Mouse (Mus musculus) 3134 (cell line): ENCODE measurements around the gene Gdpd5.
"Not testable (repeated sequence)": the region's sequence is repeated elsewhere in the genome, so short reads cannot be mapped to it uniquely, and the experiment has no call there.

Source experiments
- DNase-seq: peaks from one replicate; pipeline ENCODE4 v3.0.0-alpha.2; 2011; ENCODE audit warnings: low spot score; ENCODE audit not compliant: insufficient read length; ENCODE audit errors: extremely low read depth

Gene Gdpd5

DNA sequence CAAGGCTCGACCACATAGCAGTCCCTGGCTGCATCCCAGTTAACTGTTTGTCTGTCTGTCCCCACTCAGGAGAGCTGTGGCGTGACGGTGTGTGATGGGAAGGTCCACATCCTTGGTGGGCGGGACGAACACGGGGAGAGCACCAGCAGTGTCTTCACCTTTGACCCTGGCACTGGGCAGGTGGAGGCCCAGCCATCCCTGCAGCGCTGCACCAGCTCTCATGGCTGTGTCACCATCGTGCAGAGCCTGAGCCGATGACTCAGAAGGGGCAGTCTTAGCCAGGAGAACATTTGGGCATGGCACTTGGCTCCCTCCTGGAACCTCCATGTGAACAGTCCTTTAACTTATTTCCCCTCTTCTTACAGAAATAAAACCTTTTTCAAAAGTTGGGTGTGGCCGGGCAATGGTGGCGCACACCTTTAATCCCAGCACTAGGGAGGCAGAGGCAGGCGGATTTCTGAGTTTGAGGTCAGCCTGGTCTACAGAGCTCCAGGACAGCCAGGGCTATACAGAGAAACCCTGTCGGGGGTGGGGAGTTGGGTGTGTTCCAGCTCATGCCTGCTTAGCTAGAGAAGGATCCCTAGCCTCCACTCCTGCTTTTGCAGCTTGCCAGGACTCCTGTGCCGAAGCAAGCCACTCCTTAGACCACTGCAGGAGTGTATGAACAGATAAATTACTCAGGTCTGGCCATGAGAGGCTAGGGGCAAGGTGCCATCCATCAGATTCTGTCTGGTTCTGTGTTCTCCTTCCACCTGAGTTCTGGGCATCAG is 92.6 kb downstream of the Gdpd5 start:
- peak; percentile 84 for DNase-seq

DNA sequence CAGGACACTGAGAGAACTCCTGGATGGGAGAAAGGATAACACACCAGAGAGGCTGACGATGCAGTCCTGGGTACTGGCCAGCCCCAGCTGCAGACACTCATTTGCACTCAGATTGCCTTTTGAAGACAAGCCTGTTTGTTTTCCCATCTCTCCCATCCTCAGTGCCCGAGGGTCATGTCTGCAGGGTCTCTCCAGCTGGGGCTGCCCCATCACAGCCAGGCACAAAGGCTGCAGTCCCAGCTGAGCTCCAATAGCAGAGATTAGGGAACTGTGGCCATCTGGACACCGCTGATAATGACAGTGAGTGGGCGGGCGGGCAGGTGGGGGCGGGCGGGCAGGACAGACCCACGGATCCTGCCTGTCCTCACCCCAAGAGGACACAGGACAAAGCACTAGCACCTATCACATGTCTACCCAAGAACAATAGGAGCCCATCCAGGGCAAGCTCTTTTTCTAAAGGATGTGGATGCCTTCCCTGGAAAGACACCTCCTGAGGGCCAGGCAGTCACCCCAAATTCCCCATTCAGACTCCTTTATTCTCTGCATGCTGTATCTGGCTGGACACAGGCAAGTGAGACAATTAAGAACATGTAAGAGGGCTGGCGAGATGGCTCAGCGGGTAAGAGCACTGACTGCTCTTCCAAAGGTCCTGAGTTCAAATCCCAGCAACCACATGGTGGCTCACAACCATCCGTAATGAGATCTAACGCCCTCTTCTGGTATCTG is 93.8 kb downstream of the Gdpd5 start:
- no peak for DNase-seq

DNA sequence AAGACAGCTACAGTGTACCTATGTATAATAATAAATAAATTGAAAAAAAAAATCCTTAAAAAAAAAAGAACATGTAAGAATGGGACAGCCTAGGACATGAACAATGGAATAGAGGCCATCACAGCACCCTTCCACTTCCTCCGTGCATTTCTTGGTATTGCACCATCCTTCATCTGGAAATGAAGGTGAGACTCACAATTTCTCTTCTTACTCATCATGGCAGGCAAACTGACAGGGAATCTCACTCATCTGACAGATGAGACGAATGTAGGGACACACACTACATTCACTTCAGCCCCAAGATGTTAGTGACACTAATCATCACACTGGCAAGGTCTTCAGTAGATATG is 94.3 kb downstream of the Gdpd5 start:
- DNase-seq = no peak

DNA sequence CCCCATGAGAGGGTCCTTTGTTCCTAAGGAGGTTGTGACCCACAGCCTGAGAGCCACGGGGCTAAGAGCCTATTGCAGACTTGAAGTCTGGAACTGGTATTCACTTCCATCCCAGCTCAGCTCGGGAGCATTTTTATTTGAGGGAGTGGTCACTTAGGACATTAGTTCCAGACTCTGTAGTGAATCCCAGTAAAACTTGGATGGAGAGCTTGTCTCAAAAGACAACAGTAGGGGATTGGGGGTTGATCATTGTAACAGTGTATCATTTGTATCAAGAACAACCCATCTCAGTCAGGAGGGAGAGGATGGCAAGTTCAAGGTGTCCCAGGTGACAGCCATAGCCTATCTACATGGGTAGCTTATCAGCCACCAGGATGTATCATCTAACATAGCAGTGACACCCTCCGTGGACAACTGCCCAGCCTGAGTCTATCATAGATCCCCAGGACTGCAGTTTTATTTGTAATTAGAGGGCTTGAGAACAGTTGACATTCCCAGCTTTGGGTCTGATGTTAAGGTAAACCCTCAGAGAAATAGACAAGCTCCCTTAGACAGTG is 95.4 kb downstream of the Gdpd5 start:
- no peak for DNase-seq

DNA sequence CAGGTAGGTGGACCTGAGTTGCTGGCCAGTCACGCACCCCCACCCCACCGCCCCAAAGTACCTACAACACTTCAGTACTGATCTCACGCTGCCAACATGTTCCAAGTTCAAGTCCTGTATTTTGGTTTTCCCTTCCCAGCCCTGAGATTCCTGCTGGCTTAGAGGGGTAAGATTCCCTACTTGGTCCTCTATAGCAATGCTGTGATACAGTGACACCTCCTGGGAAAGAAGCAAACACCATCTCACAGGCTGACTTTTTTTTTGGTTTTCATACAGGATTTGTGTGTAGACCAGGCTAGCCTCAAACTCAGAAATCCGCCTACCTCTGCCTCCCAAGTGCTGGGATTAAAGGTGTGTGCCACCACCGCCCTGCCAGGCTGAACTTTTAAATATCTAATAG is 96.0 kb downstream of the Gdpd5 start:
- no peak for DNase-seq

DNA sequence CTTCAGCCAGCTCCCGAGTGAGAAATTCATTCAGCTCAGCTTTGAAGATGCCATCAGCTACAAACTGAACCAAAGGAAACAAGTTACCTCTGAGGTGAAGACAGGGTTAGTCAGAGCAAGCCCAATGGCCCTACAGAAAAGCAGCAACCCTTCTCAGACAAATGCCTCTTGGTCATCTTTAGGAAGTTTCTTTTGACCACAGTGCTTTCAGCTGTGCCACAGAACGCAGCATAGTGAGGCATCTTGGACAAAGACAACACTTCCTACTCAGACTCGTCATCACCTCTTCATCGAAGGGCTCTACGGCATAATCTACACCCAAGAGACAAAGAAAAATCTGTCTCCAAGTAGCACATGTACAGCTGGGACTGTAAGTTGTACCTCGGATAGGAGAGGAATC is 101.4 kb downstream of the Gdpd5 start:
- no peak for DNase-seq

DNA sequence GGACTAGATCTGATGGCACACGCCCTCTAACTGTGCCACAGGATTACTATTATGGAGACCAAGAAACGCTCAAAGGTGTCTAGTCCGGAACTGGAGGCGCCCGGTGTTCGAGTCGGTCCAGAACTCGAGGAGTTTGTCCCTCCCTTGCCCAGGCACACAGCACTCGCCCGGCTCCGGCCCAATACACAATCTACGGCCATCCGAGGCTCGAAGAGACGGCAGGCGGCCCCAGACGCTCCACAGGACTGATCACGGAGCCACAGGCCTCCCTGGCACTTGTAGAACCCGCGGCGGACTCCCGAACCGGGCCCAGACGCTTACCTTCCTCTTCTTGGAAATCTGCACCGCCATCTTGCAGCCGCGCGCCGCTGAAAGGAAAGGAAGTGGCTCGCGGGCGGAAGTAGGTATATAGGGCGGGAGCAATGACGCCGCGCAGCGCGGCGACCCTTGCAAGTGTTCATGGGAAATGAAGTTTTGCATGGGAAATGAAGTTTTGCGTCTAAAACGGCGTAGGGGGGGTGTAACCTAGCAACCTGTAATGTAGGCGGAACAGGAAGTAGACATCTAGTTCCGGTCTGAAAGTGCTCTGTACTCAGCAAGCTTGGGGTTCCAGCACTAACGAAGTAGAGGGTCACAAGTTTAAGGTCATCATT is 102.2 kb downstream of the Gdpd5 start, which contains the start of gene Rps3:
Rps3 (minus strand) TSS at position 468 of the 653 bp plus-strand sequence.
- peak; percentile 91 for DNase-seq

DNA sequence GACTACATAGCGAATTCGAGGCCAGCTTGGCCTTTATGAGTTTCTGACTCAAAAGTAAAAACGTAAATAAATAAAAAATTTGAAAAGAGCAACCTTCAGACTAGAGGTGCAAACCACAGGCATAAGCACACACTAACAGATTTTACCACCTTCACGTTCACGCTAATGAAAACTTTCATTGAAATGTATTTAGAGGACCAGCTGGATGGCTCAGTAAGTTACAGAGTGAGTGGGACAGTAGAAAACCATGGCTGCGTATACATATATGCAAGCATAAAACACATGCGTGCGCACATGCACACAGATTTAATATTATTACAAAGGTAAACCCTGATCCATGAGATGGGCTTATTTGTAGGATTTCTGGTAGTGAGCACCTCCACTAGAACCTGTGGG is 102.7 kb downstream of the Gdpd5 start:
- DNase-seq = no peak

DNA sequence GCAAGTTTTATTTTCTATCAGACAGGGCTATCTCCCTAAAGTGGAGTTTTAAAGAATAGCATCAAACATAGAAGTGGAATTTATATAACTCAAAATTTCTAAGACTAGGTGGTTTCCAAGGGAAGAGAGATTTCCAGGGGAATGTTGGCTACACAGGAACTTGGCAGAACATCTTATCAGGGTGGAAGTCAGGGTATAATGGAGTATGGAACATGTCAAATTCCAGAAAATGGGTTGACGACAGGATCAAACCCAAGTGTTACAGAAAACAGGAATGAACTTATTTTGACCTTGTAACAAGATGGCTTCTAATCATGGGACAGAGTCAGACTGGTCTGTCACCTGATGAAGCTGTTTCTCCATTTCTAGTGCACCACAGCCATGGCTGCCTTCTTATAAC is 103.5 kb downstream of the Gdpd5 start:
- no peak for DNase-seq

DNA sequence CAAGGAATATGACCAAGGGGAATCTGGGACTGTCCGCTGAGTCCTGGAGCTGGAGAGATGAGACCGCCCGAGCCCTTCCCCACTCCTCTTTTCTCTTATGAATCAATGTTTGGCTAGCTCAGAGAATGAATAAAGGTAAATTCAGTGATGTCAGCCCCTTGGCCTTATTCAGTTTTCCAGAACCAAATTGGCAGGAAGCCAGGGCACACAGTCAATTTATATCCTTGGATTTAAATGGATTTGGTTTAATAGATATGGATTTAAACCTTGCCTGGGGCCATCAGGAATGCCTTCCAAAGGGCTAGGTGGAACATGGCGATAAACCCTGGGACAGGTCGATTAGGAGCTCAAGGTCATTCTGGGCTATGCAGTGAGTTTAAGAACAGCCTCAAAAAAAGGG is 108.5 kb downstream of the Gdpd5 start:
- no peak for DNase-seq

DNA sequence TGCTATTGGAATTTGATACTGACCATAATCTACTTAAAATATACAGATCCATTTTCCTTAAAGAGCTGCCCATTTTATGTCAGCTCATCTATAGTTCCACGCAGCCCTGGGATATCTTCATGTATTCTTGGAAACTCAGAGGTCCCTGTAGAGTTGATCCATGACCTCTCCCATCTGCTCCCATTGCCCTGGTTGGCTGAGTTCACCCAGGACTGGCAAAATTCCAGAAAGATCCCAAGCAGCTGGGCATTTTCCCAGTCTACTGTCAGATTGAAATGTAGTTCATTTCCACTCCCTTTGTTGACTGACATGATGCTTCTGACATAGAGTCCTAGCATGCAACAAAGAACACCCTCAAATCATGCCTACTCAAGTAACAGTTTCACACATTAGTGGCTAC is 117.9 kb downstream of the Gdpd5 start:
- DNase-seq = no peak

DNA sequence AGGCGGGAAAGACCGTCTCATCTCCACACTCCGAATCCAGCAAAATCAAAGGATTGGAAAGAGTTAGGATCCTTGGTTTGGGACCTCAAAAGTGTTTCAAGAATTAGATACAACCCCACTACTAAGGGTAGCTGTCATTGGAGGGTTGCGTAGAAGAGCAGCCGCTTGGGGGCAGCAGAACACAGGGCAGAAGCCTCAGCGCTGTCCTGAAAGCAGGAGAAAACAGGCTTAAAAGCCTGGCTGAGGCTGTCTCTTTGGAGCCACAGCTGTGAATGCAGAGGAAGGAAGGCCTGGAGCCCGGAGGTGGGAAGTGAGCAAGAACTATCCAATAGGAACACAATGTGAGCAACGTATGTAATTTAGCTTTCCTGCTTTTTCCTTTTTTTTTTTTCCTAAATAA is 119.0 kb downstream of the Gdpd5 start:
- no peak for DNase-seq

DNA sequence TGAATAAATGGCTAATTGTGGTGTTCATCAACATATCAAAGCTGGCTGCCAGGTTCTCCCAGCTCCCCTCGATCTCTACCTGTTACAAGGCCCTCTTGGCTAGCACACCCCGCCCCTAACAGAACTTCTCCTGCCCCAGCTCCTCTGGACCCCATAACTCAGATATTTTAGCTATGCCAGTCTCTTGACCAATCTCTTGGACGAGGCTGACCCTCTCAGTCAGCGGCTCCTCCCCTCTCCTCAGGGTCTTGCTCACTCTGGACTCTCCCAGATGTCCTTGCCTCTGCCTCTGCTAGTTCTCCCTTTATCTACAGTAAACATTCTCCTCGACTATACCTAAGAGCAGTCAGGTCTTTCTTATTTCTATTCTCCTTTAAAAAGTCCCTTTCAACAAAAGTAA is 119.4 kb downstream of the Gdpd5 start:
- no peak for DNase-seq

DNA sequence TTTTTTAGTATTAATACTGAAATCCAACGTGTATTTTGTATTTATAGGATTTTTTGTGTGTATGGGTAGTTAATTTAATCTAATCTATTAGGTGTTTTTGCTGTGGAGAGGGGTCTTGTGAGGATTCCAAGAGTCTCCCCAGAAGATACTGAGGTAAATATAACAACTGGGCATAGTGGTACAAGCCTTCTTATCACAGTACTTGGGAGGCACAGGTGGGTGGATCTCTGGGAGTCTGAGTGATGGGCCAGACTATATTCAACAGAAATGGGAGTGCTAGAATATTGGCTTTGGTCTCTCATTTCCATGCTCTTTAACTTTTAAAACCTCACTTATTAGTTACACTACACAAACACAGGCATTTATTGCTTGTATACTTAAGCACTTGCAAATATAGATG is 119.9 kb downstream of the Gdpd5 start:
- DNase-seq = no peak

DNA sequence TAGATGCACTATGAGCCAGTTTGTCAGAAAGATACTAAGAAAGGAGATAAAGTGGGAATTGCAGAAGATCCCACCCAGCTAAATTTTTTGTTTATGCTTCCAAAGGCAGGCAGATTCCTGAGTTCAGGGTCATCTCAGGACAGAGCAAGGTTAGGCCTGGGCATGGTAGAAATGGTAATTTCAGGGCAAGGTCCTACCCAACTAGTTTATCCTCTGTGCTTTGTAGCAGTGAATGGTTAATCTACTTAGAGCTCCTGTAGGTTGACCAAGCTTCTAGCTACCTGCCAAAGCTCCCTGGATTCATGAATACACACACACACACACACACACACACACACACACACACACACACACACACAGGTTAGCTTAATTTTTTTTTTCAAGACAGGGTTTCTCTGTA is 123.3 kb downstream of the Gdpd5 start:
- DNase-seq = no peak

DNA sequence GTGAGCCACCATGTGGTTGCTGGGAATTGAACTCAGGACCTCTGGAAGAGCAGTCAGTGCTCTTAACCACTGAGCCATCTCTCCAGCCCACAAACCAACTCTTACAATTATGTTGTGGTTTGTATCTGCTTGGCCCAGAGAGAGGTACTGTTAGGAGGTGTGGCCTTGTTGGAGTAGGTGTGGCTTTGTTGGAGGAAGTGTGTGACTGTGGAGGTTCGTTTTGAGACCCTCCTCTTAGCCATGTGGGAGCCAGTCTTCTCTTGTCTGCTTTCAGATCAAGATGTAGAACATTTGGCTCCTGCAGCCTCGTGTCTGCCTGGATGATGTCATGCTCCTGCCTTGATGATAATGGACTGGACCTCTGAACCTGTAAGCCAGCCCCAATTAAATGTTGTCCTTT is 127.0 kb downstream of the Gdpd5 start:
- DNase-seq = not testable (repeated sequence)

DNA sequence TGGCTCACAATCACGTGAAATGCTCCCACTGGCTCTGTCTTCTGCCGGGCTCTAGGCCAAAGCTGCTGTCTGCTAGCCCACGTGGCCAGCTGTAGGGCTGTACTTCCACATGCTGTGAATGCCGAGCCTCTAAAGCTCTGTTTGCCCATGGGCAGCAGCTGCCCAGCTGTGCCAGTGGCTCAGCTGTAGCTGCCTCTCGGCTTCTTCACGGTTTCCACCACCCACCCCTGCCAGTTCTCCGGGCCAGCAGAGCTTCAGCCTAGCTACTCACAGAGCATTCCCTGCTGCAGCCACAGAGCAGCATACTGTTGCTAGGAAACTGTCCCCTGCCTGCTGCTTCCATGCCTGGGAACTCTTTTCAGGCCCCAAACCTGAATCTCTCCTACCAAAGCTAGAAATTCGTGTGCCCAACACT is 128.9 kb downstream of the Gdpd5 start:
- DNase-seq = peak; percentile 26
